Comparison of ENCODE assay signal across 13 mouse cellular contexts in the genomic region with DNA sequence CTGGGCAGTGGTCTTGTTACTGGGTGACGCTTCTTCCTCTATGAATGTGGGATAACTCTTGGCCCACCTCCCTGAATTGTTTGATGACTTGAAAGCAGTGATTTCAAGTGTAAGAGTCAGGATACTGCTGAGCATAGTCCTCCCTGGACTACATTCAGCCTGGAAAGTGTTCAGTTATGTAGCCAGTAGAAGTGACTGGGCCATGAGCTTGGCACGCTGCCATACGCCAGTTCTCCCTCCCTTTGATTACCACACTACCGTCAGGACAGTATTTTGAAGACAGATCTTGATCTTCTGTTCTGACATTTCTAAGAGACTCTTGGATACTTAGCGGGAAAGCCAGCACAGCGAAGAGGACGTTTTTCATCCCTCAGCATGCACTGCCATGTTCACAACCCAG. TPM values are rescaled to one million over a fixed set of nuclear protein-coding genes. Genes with fewer than 3 reads are reported as not detected.
DNase-seq lines count a peak whose midpoint lies in the region; ATAC-seq and TF ChIP-seq lines count a peak whose summit lies in the region.
"Had no signal": no experiment of that assay in that cellular context is flagged by ENCODE, and none has a peak within 500 bp of the region (broad histone marks: within the 10 kb centered on the region; RNA-seq: fewer than 3 reads in every experiment).

No protein-coding gene starts in this region.

- H3K27ac ChIP-seq in midbrain, embryonic 14.5 days (replicated peaks; ENCODE audit: low read depth, low read length), result no peak overlapping the region
- no peak overlapping the region for H3K27ac ChIP-seq in midbrain, postnatal 0 days (ENCODE audit: low read depth, low read length)
- 0 out of 2 replicates have a peak overlapping the region, but pooled peaks have one; percentile 15 for H3K27ac ChIP-seq in heart, embryonic 16.5 days (ENCODE audit: low read length)
- H3K27ac ChIP-seq: forebrain, embryonic 10.5 days; hindbrain, embryonic 15.5 days; limb, embryonic 12.5 days had no signal

- H3K4me2 ChIP-seq in midbrain, embryonic 14.5 days (ENCODE audit: low read length), result no peak overlapping the region
- no peak overlapping the region for H3K4me2 ChIP-seq in midbrain, postnatal 0 days (ENCODE audit: low read depth, low read length, poor library complexity, severe bottlenecking)
- no peak overlapping the region for H3K4me2 ChIP-seq in heart, embryonic 16.5 days (ENCODE audit: low read depth, low read length)
- H3K4me2 ChIP-seq: hindbrain, embryonic 15.5 days; limb, embryonic 12.5 days had no signal

- no peaks in the 10 kb centered on the region for H3K9me3 ChIP-seq in midbrain, embryonic 14.5 days (ENCODE audit: control insufficient read depth, low read length)
- no peaks in the 10 kb centered on the region for H3K9me3 ChIP-seq in midbrain, postnatal 0 days (ENCODE audit: low read length)
- H3K9me3 ChIP-seq in heart, embryonic 16.5 days (replicated peaks; ENCODE audit: control insufficient read depth, low read length), result no peaks in the 10 kb centered on the region
- H3K9me3 ChIP-seq: forebrain, embryonic 10.5 days; hindbrain, embryonic 15.5 days; limb, embryonic 12.5 days had no signal

- H3K4me1 ChIP-seq in midbrain, embryonic 14.5 days (ENCODE audit: control insufficient read depth, insufficient read depth, low read length), result no peaks in the 10 kb centered on the region
- H3K4me1 ChIP-seq in midbrain, postnatal 0 days (ENCODE audit: insufficient read depth, low read length), result no peaks in the 10 kb centered on the region
- peaks cover 33% of the 10 kb centered on the region for H3K4me1 ChIP-seq in heart, embryonic 16.5 days (ENCODE audit: control insufficient read depth, insufficient read depth, low read length)
- H3K4me1 ChIP-seq: forebrain, embryonic 10.5 days; hindbrain, embryonic 15.5 days; megakaryocyte, embryonic 14.5 days had no signal

- no peak for ATAC-seq in midbrain, embryonic 14.5 days (ENCODE audit: low FRiP score, low TSS enrichment)
- no peak for ATAC-seq in midbrain, postnatal 0 days (ENCODE audit: low FRiP score)
- no peak for ATAC-seq in heart, embryonic 16.5 days (replicated peaks; ENCODE audit: extremely low read depth, insufficient read depth, low FRiP score)

- no peak overlapping the region for H3K4me3 ChIP-seq in midbrain, embryonic 14.5 days (replicated peaks; ENCODE audit: low read depth, low read length)
- H3K4me3 ChIP-seq in midbrain, postnatal 0 days (ENCODE audit: low read depth, low read length), result no peak overlapping the region
- no peak overlapping the region for H3K4me3 ChIP-seq in heart, embryonic 16.5 days (ENCODE audit: low read length)
- H3K4me3 ChIP-seq: forebrain, embryonic 10.5 days; hindbrain, embryonic 15.5 days; limb, embryonic 12.5 days; megakaryocyte, embryonic 14.5 days had no signal

- no peak for TF ChIP-seq CTCF in midbrain, postnatal 0 days (IDR thresholded peaks at IDR 0.05)

- DNase-seq in adrenal gland, adult (ENCODE audit: inconsistent age in 2 of 2, low spot score in 1 of 2), result peak; percentile 74 to 87
- DNase-seq in adrenal gland, postnatal 4 days (ENCODE audit: low spot score in 2 of 2), result no peak
- DNase-seq in midbrain, embryonic 14.5 days, result peak; percentile 18
- DNase-seq in midbrain, postnatal 0 days (ENCODE audit: low spot score), result no peak
- peak; percentile 8 for DNase-seq in ovary, postnatal 14 days (ENCODE audit: low spot score)
- no peak for DNase-seq in spleen, postnatal 4 days (ENCODE audit: low spot score in 2 of 2)
- DNase-seq in gastrocnemius, adult 8-10 months (ENCODE audit: low spot score in 2 of 2), result no peak
- DNase-seq: thymus, postnatal 25 days had no signal

- 79% methylated on average over 7 of the region's 7 CpGs for WGBS in midbrain, embryonic 14.5 days
- WGBS in midbrain, postnatal 0 days, result 79% methylated on average over 7 of the region's 7 CpGs
- WGBS in heart, embryonic 16.5 days, result 42% methylated on average over 7 of the region's 7 CpGs

- H3K36me3 ChIP-seq in midbrain, embryonic 14.5 days (ENCODE audit: control insufficient read depth, insufficient read depth, low read length), result no peaks in the 10 kb centered on the region
- no peaks in the 10 kb centered on the region for H3K36me3 ChIP-seq in midbrain, postnatal 0 days (ENCODE audit: insufficient read depth, low read length)
- no peaks in the 10 kb centered on the region for H3K36me3 ChIP-seq in heart, embryonic 16.5 days (ENCODE audit: control insufficient read depth, insufficient read depth)
- H3K36me3 ChIP-seq: forebrain, embryonic 10.5 days; hindbrain, embryonic 15.5 days; limb, embryonic 12.5 days had no signal

- no peaks in the 10 kb centered on the region for H3K27me3 ChIP-seq in midbrain, embryonic 14.5 days (ENCODE audit: control insufficient read depth, insufficient read depth, low read length)
- no peaks in the 10 kb centered on the region for H3K27me3 ChIP-seq in midbrain, postnatal 0 days (ENCODE audit: insufficient read depth, low read length)
- no peaks in the 10 kb centered on the region for H3K27me3 ChIP-seq in heart, embryonic 16.5 days (ENCODE audit: control insufficient read depth, insufficient read depth, low read length)
- H3K27me3 ChIP-seq: hindbrain, embryonic 15.5 days; limb, embryonic 12.5 days; megakaryocyte, embryonic 14.5 days had no signal

- no peak overlapping the region for H3K9ac ChIP-seq in midbrain, embryonic 14.5 days (replicated peaks; ENCODE audit: low read length)
- no peak overlapping the region for H3K9ac ChIP-seq in midbrain, postnatal 0 days (replicated peaks; ENCODE audit: low read length, poor library complexity, severe bottlenecking)
- H3K9ac ChIP-seq in heart, embryonic 16.5 days (ENCODE audit: low read length), result no peak overlapping the region
- H3K9ac ChIP-seq: hindbrain, embryonic 15.5 days; limb, embryonic 12.5 days had no signal

RNA-seq across cellular contexts. Expression of gene Adamts9, which starts 40.1 kb away (rescaled TPM):
- total RNA-seq in adrenal gland, postnatal 4 days (2021), result 10 to 100 TPM; 47.3 to 52.0 TPM
- polyA plus RNA-seq in midbrain, embryonic 14.5 days (2014; fragmentation: Nextera tagmentation; extraction: Ambion mirVana), result 0.73 and 1.2 TPM in 2 replicates
- 8.3 and 9.4 TPM in 2 replicates for total RNA-seq in midbrain, postnatal 0 days (2014; rRNA removed)
- polyA plus RNA-seq in midbrain, postnatal 0 days (2015; fragmentation: Nextera tagmentation; extraction: Ambion mirVana), result 0.81 and 2.0 TPM in 2 replicates
- 6.3 and 7.7 TPM in 2 replicates for polyA plus RNA-seq in heart, embryonic 16.5 days (2015; fragmentation: Nextera tagmentation; extraction: Ambion mirVana)
- 1 to 10 TPM; 1.5 to 3.0 (median 2.1) TPM for total RNA-seq in gastrocnemius, adult 8-10 months (2022)

Comparison
In these comparisons a context has a peak if more than half of its experiments do, and no peak if none do; other contexts are left out.
1. DNase-seq: peak in adrenal gland, adult (2 of 2), midbrain, embryonic 14.5 days (single experiment) and ovary, postnatal 14 days (single experiment); none in adrenal gland, postnatal 4 days (0 of 2), midbrain, postnatal 0 days (single experiment), spleen, postnatal 4 days (0 of 2) and gastrocnemius, adult 8-10 months (0 of 2).